In genomic region chr9:99437031-99437764, GRCm38 (mm10) we compare ENCODE assay signal across 8 mouse cellular contexts. TPM values are rescaled to one million over a fixed set of nuclear protein-coding genes. Genes with fewer than 3 reads are reported as not detected.
DNase-seq lines count a peak whose midpoint lies in the region; ATAC-seq lines count a peak whose summit lies in the region.

Mras (minus strand) TSS chr9:99437381.

- peak within 1 kb of the TSS; percentile 83 for H3K4me3 ChIP-seq in forebrain, embryonic 12.5 days (replicated peaks)
- peak within 1 kb of the TSS; percentile 79 for H3K4me3 ChIP-seq in midbrain, embryonic 15.5 days

- H3K27ac ChIP-seq in forebrain, embryonic 12.5 days: peak within 1 kb of the TSS; percentile 85
- peak within 1 kb of the TSS; percentile 91 for H3K27ac ChIP-seq in midbrain, embryonic 15.5 days

- H3K4me1 ChIP-seq in forebrain, embryonic 12.5 days: peaks cover 38% of the 10 kb centered on the region
- peaks cover 35% of the 10 kb centered on the region for H3K4me1 ChIP-seq in midbrain, embryonic 15.5 days

- no peaks in the 10 kb centered on the region for H3K36me3 ChIP-seq in forebrain, embryonic 12.5 days (replicated peaks)
- H3K36me3 ChIP-seq in midbrain, embryonic 15.5 days (replicated peaks): no peaks in the 10 kb centered on the region

- peak within 1 kb of the TSS; percentile 84 for H3K4me2 ChIP-seq in forebrain, embryonic 12.5 days
- peak within 1 kb of the TSS; percentile 73 for H3K4me2 ChIP-seq in midbrain, embryonic 15.5 days

- DNase-seq in layer of hippocampus, adult 18-20 months (ENCODE audit: low spot score in 2 of 2): no peak
- no peak for DNase-seq in layer of hippocampus, adult 9-10 months (ENCODE audit: low spot score)
- no peak for DNase-seq in adrenal gland, adult 18-20 months (ENCODE audit: low spot score in 2 of 2)
- DNase-seq in layer of hippocampus, postnatal 25 days (ENCODE audit: extremely low spot score in 1 of 2, low spot score in 1 of 2): no peak
- no peak for DNase-seq in spleen, postnatal 14 days (ENCODE audit: low spot score in 2 of 2)
- no peak for DNase-seq in kidney, postnatal 10 days

- no peaks in the 10 kb centered on the region for H3K9me3 ChIP-seq in forebrain, embryonic 12.5 days
- no peaks in the 10 kb centered on the region for H3K9me3 ChIP-seq in midbrain, embryonic 15.5 days

- 18% methylated on average over 27 of the region's 27 CpGs for WGBS in forebrain, embryonic 12.5 days
- 16% methylated on average over 27 of the region's 27 CpGs for WGBS in midbrain, embryonic 15.5 days

- ATAC-seq in forebrain, embryonic 12.5 days (ENCODE audit: low FRiP score): 0 out of 2 replicates have a peak, but pooled peaks have one; percentile 2
- ATAC-seq in midbrain, embryonic 15.5 days (replicated peaks): peak; percentile 4; the same call in 1 of the 2 replicates

- H3K9ac ChIP-seq in forebrain, embryonic 12.5 days: peak within 1 kb of the TSS; percentile 86
- peak within 1 kb of the TSS; percentile 94 for H3K9ac ChIP-seq in midbrain, embryonic 15.5 days

- peaks cover 34% of the 10 kb centered on the region for H3K27me3 ChIP-seq in forebrain, embryonic 12.5 days
- H3K27me3 ChIP-seq in midbrain, embryonic 15.5 days (replicated peaks): peaks cover 8% of the 10 kb centered on the region; the same call in 1 of the 2 replicates

RNA-seq across cellular contexts. Expression of gene Mras, which starts in this region (rescaled TPM):
- total RNA-seq in layer of hippocampus, adult 18-20 months (2021): 100 to 1,000 TPM; 133 to 150 TPM
- 10 to 100 TPM; 59.9 to 92.3 TPM for total RNA-seq in adrenal gland, adult 18-20 months (2021)
- 23.8 and 26.3 TPM in 2 replicates for polyA plus RNA-seq in forebrain, embryonic 12.5 days (2016; fragmentation: Nextera tagmentation; extraction: Ambion mirVana)
- total RNA-seq in layer of hippocampus, postnatal 25 days (2021): 100 to 1,000 TPM; 134 to 138 TPM
- polyA plus RNA-seq in midbrain, embryonic 15.5 days (2015; fragmentation: Nextera tagmentation; extraction: Ambion mirVana): 64.2 and 64.3 TPM in 2 replicates
